Mouse (Mus musculus): Measurements from ENCODE around the gene Clec16a.

DNA sequence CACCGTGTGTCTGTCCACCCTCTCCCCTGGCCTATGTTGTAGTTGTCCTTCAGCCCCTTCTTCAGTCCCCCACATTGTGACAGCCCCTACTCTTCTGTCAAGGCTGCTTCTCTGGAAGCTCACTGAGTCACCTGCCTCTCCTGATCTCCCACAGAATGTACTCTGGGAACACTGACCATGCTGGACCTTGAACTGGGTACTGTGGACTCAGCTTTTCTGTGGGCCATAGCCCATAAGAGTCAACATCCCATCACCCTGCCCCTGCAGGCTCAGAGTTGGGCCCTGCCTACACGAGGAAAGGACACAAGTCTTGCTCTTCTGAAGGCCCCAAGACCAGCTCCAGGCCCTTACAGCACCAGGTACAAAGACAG is 19.5 kb upstream of the Clec16a start:
- TF ChIP-seq CTCF (IDR thresholded peaks at IDR 0.05; ENCODE audit: low read depth) (no peak), EP300 (IDR thresholded peaks at IDR 0.05; ENCODE audit: low read depth) (no peak)

All from liver, embryonic 14.5 days (tissue).